Mouse (Mus musculus): ENCODE measurements around the gene Gm10272. TPM values are rescaled to one million over a fixed set of nuclear protein-coding genes. Genes with fewer than 3 reads are reported as not detected.

Gm10272 gene
- polyA plus RNA-seq (2014; fragmentation: Illumina TruSeq; extraction: RNeasy Lipid Tissue Mini Kit (QIAGEN cat#74804); ENCODE audit: low read depth, low replicate concordance): not detected

GRCm38 (mm10) chr10:77706326-77706725 is at the start of gene Gm10272:
Gene Gm10272 (plus strand): TSS chr10:77706626.

GRCm38 (mm10) chr10:77685895-77686664 is 20.3 kb upstream of the Gm10272 start, which contains the start of gene Tspear:
Gene Tspear (plus strand): TSS chr10:77686569.

GRCm38 (mm10) chr10:77690356-77690807 is 16.0 kb upstream of the Gm10272 start, which contains the start of gene Gm19402:
Gene Gm19402 (minus strand): TSS chr10:77690757.

GRCm38 (mm10) chr10:77697133-77697532 is 9.3 kb upstream of the Gm10272 start, which contains the start of gene Gm9508:
Gene Gm9508 (minus strand): TSS chr10:77697233.

GRCm38 (mm10) chr10:77711157-77711556 is 4.7 kb downstream of the Gm10272 start, which contains the start of gene Gm10024:
Gene Gm10024 (plus strand): TSS chr10:77711457.

GRCm38 (mm10) chr10:77715507-77715906 is 9.1 kb downstream of the Gm10272 start, which contains the start of gene Gm10142:
Gene Gm10142 (plus strand): TSS chr10:77715807.

GRCm38 (mm10) chr10:77720299-77720698 is 13.9 kb downstream of the Gm10272 start, which contains the start of gene Krtap12-1:
Gene Krtap12-1 (plus strand): TSS chr10:77720599.

GRCm38 (mm10) chr10:77726186-77726585 is 19.8 kb downstream of the Gm10272 start, which contains the start of gene Gm10100:
Gene Gm10100 (plus strand): TSS chr10:77726486.

GRCm38 (mm10) chr10:77741924-77742688 is 35.7 kb downstream of the Gm10272 start, which contains the start of gene Gm18596:
Gene Gm18596 (minus strand): TSS chr10:77742638.

GRCm38 (mm10) chr10:77751254-77751653 is 44.8 kb downstream of the Gm10272 start, which contains the start of gene Gm9736:
Gene Gm9736 (minus strand): TSS chr10:77751354.

Other genes with a start within 250 kb of the Gm10272 start
- gene Fam207a, start 190.8 kb upstream of the Gm10272 start, polyA plus RNA-seq (2014; fragmentation: Illumina TruSeq; extraction: RNeasy Lipid Tissue Mini Kit (QIAGEN cat#74804); ENCODE audit: low read depth, low replicate concordance): 18.3 TPM
- gene Itgb2, start 176.4 kb upstream of the Gm10272 start, polyA plus RNA-seq (2014; fragmentation: Illumina TruSeq; extraction: RNeasy Lipid Tissue Mini Kit (QIAGEN cat#74804); ENCODE audit: low read depth, low replicate concordance): 21.2 TPM
- 176 TPM for gene Pttg1ip, start 124.9 kb upstream of the Gm10272 start, polyA plus RNA-seq (2014; fragmentation: Illumina TruSeq; extraction: RNeasy Lipid Tissue Mini Kit (QIAGEN cat#74804); ENCODE audit: low read depth, low replicate concordance)
- gene Sumo3, start 100.5 kb upstream of the Gm10272 start, polyA plus RNA-seq (2014; fragmentation: Illumina TruSeq; extraction: RNeasy Lipid Tissue Mini Kit (QIAGEN cat#74804); ENCODE audit: low read depth, low replicate concordance): 138 TPM
- 3.7 TPM for gene Gm49325, start 100.4 kb upstream of the Gm10272 start, polyA plus RNA-seq (2014; fragmentation: Illumina TruSeq; extraction: RNeasy Lipid Tissue Mini Kit (QIAGEN cat#74804); ENCODE audit: low read depth, low replicate concordance)
- 41.8 TPM for gene Ube2g2, start 84.4 kb upstream of the Gm10272 start, polyA plus RNA-seq (2014; fragmentation: Illumina TruSeq; extraction: RNeasy Lipid Tissue Mini Kit (QIAGEN cat#74804); ENCODE audit: low read depth, low replicate concordance)
- gene Tspear, start 20.1 kb upstream of the Gm10272 start, polyA plus RNA-seq (2014; fragmentation: Illumina TruSeq; extraction: RNeasy Lipid Tissue Mini Kit (QIAGEN cat#74804); ENCODE audit: low read depth, low replicate concordance): 0.27 TPM
- not detected for gene Gm19402, start 15.9 kb upstream of the Gm10272 start, polyA plus RNA-seq (2014; fragmentation: Illumina TruSeq; extraction: RNeasy Lipid Tissue Mini Kit (QIAGEN cat#74804); ENCODE audit: low read depth, low replicate concordance)
- gene Gm9508, start 9.4 kb upstream of the Gm10272 start, polyA plus RNA-seq (2014; fragmentation: Illumina TruSeq; extraction: RNeasy Lipid Tissue Mini Kit (QIAGEN cat#74804); ENCODE audit: low read depth, low replicate concordance): not detected
- not detected for gene Gm10024, start 4.8 kb downstream of the Gm10272 start, polyA plus RNA-seq (2014; fragmentation: Illumina TruSeq; extraction: RNeasy Lipid Tissue Mini Kit (QIAGEN cat#74804); ENCODE audit: low read depth, low replicate concordance)
- gene Gm10142, start 9.2 kb downstream of the Gm10272 start, polyA plus RNA-seq (2014; fragmentation: Illumina TruSeq; extraction: RNeasy Lipid Tissue Mini Kit (QIAGEN cat#74804); ENCODE audit: low read depth, low replicate concordance): not detected
- not detected for gene Krtap12-1, start 14.0 kb downstream of the Gm10272 start, polyA plus RNA-seq (2014; fragmentation: Illumina TruSeq; extraction: RNeasy Lipid Tissue Mini Kit (QIAGEN cat#74804); ENCODE audit: low read depth, low replicate concordance)
- gene Gm10100, start 19.9 kb downstream of the Gm10272 start, polyA plus RNA-seq (2014; fragmentation: Illumina TruSeq; extraction: RNeasy Lipid Tissue Mini Kit (QIAGEN cat#74804); ENCODE audit: low read depth, low replicate concordance): not detected
- not detected for gene Gm18596, start 36.0 kb downstream of the Gm10272 start, polyA plus RNA-seq (2014; fragmentation: Illumina TruSeq; extraction: RNeasy Lipid Tissue Mini Kit (QIAGEN cat#74804); ENCODE audit: low read depth, low replicate concordance)
- gene Gm9736, start 44.7 kb downstream of the Gm10272 start, polyA plus RNA-seq (2014; fragmentation: Illumina TruSeq; extraction: RNeasy Lipid Tissue Mini Kit (QIAGEN cat#74804); ENCODE audit: low read depth, low replicate concordance): not detected
- gene Gm3233, start 53.1 kb downstream of the Gm10272 start, polyA plus RNA-seq (2014; fragmentation: Illumina TruSeq; extraction: RNeasy Lipid Tissue Mini Kit (QIAGEN cat#74804); ENCODE audit: low read depth, low replicate concordance): not detected
- gene Gm3238, start 64.7 kb downstream of the Gm10272 start, polyA plus RNA-seq (2014; fragmentation: Illumina TruSeq; extraction: RNeasy Lipid Tissue Mini Kit (QIAGEN cat#74804); ENCODE audit: low read depth, low replicate concordance): not detected
- gene Gm7138, start 70.3 kb downstream of the Gm10272 start, polyA plus RNA-seq (2014; fragmentation: Illumina TruSeq; extraction: RNeasy Lipid Tissue Mini Kit (QIAGEN cat#74804); ENCODE audit: low read depth, low replicate concordance): not detected
- not detected for gene Gm3250, start 75.9 kb downstream of the Gm10272 start, polyA plus RNA-seq (2014; fragmentation: Illumina TruSeq; extraction: RNeasy Lipid Tissue Mini Kit (QIAGEN cat#74804); ENCODE audit: low read depth, low replicate concordance)
- gene Gm7137, start 81.6 kb downstream of the Gm10272 start, polyA plus RNA-seq (2014; fragmentation: Illumina TruSeq; extraction: RNeasy Lipid Tissue Mini Kit (QIAGEN cat#74804); ENCODE audit: low read depth, low replicate concordance): not detected
- gene Gm9639, start 88.5 kb downstream of the Gm10272 start, polyA plus RNA-seq (2014; fragmentation: Illumina TruSeq; extraction: RNeasy Lipid Tissue Mini Kit (QIAGEN cat#74804); ENCODE audit: low read depth, low replicate concordance): not detected
- not detected for gene Gm19668, start 92.5 kb downstream of the Gm10272 start, polyA plus RNA-seq (2014; fragmentation: Illumina TruSeq; extraction: RNeasy Lipid Tissue Mini Kit (QIAGEN cat#74804); ENCODE audit: low read depth, low replicate concordance)
- gene Gm9507, start 105.2 kb downstream of the Gm10272 start, polyA plus RNA-seq (2014; fragmentation: Illumina TruSeq; extraction: RNeasy Lipid Tissue Mini Kit (QIAGEN cat#74804); ENCODE audit: low read depth, low replicate concordance): not detected
- gene Gm2696, start 108.1 kb downstream of the Gm10272 start, polyA plus RNA-seq (2014; fragmentation: Illumina TruSeq; extraction: RNeasy Lipid Tissue Mini Kit (QIAGEN cat#74804); ENCODE audit: low read depth, low replicate concordance): not detected
- gene Krtap10-4, start 120.5 kb downstream of the Gm10272 start, polyA plus RNA-seq (2014; fragmentation: Illumina TruSeq; extraction: RNeasy Lipid Tissue Mini Kit (QIAGEN cat#74804); ENCODE audit: low read depth, low replicate concordance): not detected
- not detected for gene Krtap10-10, start 129.3 kb downstream of the Gm10272 start, polyA plus RNA-seq (2014; fragmentation: Illumina TruSeq; extraction: RNeasy Lipid Tissue Mini Kit (QIAGEN cat#74804); ENCODE audit: low read depth, low replicate concordance)
- not detected for gene Gm36176, start 140.2 kb downstream of the Gm10272 start, polyA plus RNA-seq (2014; fragmentation: Illumina TruSeq; extraction: RNeasy Lipid Tissue Mini Kit (QIAGEN cat#74804); ENCODE audit: low read depth, low replicate concordance)
- not detected for gene Gm10318, start 146.2 kb downstream of the Gm10272 start, polyA plus RNA-seq (2014; fragmentation: Illumina TruSeq; extraction: RNeasy Lipid Tissue Mini Kit (QIAGEN cat#74804); ENCODE audit: low read depth, low replicate concordance)
- not detected for gene Gm3285, start 155.3 kb downstream of the Gm10272 start, polyA plus RNA-seq (2014; fragmentation: Illumina TruSeq; extraction: RNeasy Lipid Tissue Mini Kit (QIAGEN cat#74804); ENCODE audit: low read depth, low replicate concordance)
- gene Lrrc3, start 195.9 kb downstream of the Gm10272 start, polyA plus RNA-seq (2014; fragmentation: Illumina TruSeq; extraction: RNeasy Lipid Tissue Mini Kit (QIAGEN cat#74804); ENCODE audit: low read depth, low replicate concordance): 3.8 TPM

Measured in adipose tissue, adult 10 weeks (tissue).